Mouse (Mus musculus) heart, postnatal 0 days (tissue): ENCODE data around the gene Sacm1l. TPM values are rescaled to one million over a fixed set of nuclear protein-coding genes. Genes with fewer than 3 reads are reported as not detected.

Experiments
- ATAC-seq: fragments of 200-750 bp; cut with Nextera tagmentation; 2 replicates; pipeline ENCODE4 v1.8.0; 2017; ENCODE audit warnings: low read depth, moderate number of reproducible peaks, moderate library complexity; ENCODE audit not compliant: insufficient read depth
- DNase-seq: peaks from one replicate; pipeline ENCODE4 v3.0.0-alpha.2; 2016; ENCODE audit warnings: low spot score
- H3K27ac ChIP-seq: fragments of 300-500 bp; sonication (generic); 2 replicates; pipeline ENCODE4 v1.5.1; 2014; ENCODE audit warnings: low read depth, mild to moderate bottlenecking
- H3K27me3 ChIP-seq: fragments of 300-500 bp; sonication (generic); 2 replicates; pipeline ENCODE4 v1.6.1; 2014; ENCODE audit warnings: low read length, mixed read lengths; ENCODE audit not compliant: control insufficient read depth, insufficient read depth
- H3K36me3 ChIP-seq: fragments of 300-500 bp; sonication (generic); replicated peaks from 2 replicates; pipeline ENCODE4 v1.6.1; 2014; ENCODE audit warnings: low read length, mixed read lengths; ENCODE audit not compliant: control insufficient read depth, insufficient read depth
- H3K4me1 ChIP-seq: fragments of 300-500 bp; sonication (generic); 2 replicates; pipeline ENCODE4 v1.6.1; 2014; ENCODE audit warnings: antibody characterized with exemption; ENCODE audit not compliant: control insufficient read depth, insufficient read depth
- H3K4me2 ChIP-seq: fragments of 300-500 bp; sonication (generic); 2 replicates; pipeline ENCODE4 v1.6.1; 2014; ENCODE audit warnings: low read depth, mild to moderate bottlenecking, low read length, moderate library complexity
- H3K4me3 ChIP-seq: fragments of 300-500 bp; sonication (generic); 2 replicates; pipeline ENCODE4 v1.5.1; 2014; ENCODE audit warnings: low read depth, low read length
- H3K9ac ChIP-seq: fragments of 300-500 bp; sonication (generic); replicated peaks from 2 replicates; pipeline ENCODE4 v1.6.1; 2014; ENCODE audit warnings: low read depth, low read length, mixed read lengths
- H3K9me3 ChIP-seq: fragments of 300-500 bp; sonication (generic); replicated peaks from 2 replicates; pipeline ENCODE4 v1.6.1; 2016; ENCODE audit warnings: low read length; ENCODE audit not compliant: control insufficient read depth
- CTCF ChIP-seq: IDR thresholded peaks from 2 replicates; pipeline ENCODE4 v1.5.1; 2016; ENCODE audit warnings: antibody characterized with exemption, control low read depth, low read depth
- EP300 ChIP-seq: IDR thresholded peaks from 2 replicates; pipeline ENCODE4 v1.6.1; 2016; ENCODE audit warnings: antibody characterized with exemption, low read depth
- WGBS: fragments of 180-500 bp; shearing (Covaris S2); extraction: QIAGEN DNeasy Blood & Tissue Kit; methylation state at CpG from one replicate; pipeline ENCODE4 v1.1.7; 2014; 5-methylcytosine and 5-hydroxymethylcytosine counted together
- polyA plus RNA-seq: library from polyadenylated mRNA; unstranded; fragments of >200 nt; fragmentation: Nextera tagmentation; extraction: Ambion mirVana; gene quantifications from 2 replicates; pipeline ENCODE4 v1.2.1, GENCODE M21; 2015
- total RNA-seq: library from RNA; depleted of rRNA; stranded (reverse); fragments of >200 nt; gene quantifications from 2 replicates; pipeline ENCODE4 v1.2.3, GENCODE M21; 2014; ENCODE audit warnings: low replicate concordance

Sacm1l gene
- total and polyA plus RNA-seq, 2 experiments from 2014 or later, result 29.9 to 38.9 TPM

- Histone ChIP-seq H3K9me3 (no peaks in the 10 kb centered on the region), H3K4me1 (no peaks in the 10 kb centered on the region), H3K9ac (no peak overlapping the region), H3K4me3 (no peak overlapping the region), H3K36me3 (peaks cover 56% of the 10 kb centered on the region), H3K27me3 (no peaks in the 10 kb centered on the region), H3K4me2 (no peak overlapping the region), H3K27ac (no peak overlapping the region)
- DNase-seq (no peak), ATAC-seq (no peak)
- TF ChIP-seq EP300, result no peak
- TF ChIP-seq CTCF, result no peak
- WGBS, result 70% methylated on average over 13 of the region's 13 CpGs
Observed at GRCm38 (mm10) chr9:123518969-123519894, 10.3 kb upstream of the Sacm1l start.

DNA sequence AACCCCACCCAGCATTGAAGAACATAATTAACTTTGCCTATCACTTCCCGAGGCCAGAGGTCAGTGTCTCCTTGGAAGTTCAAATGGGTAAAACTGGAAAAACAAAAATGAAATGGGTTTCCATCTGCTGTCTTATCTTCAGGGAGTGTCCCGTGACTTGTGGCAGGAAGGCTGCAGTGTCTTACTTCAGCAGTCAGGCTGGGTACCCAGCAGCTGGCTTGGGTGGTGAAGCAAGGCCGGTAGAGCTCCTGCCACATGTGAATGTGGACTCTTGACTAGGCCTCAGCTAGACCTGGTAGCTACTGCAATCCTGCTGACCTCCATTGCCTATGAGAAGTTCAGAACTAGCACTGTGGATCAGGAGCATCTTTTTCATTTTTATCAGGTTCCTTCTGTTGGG lies 8.8 kb upstream of the Sacm1l start:
- H3K27ac ChIP-seq, result no peak overlapping the region
- no peak overlapping the region for H3K4me3 ChIP-seq
- no peak overlapping the region for H3K9ac ChIP-seq
- no peaks in the 10 kb centered on the region for H3K4me1 ChIP-seq
- no peaks in the 10 kb centered on the region for H3K27me3 ChIP-seq
- H3K9me3 ChIP-seq, result no peaks in the 10 kb centered on the region
- H3K4me2 ChIP-seq, result no peak overlapping the region
- WGBS, result 54% methylated on average over 3 of the region's 3 CpGs
- TF ChIP-seq EP300 (no peak), CTCF (no peak)
- DNase-seq (no peak), ATAC-seq (no peak)
- H3K36me3 ChIP-seq, result peaks cover 51% of the 10 kb centered on the region

DNA sequence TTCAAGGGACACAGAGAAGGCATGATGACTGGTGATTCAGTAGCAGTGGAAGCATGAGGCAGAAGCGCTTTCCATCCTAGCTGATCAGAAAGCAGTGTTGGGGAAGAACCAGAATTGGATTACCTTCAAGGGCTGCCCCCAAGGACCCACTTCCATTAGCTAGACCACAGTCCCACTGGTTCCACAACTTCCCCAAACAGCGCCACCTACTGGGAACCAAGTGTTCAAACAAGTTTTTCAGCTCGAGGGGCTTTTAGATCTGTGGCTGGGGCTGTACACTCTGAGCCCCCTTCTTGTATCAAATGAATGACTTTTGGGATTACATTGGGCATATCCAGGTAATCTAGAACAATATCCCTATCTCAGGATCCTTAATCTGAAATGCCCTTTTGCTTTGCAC lies 5.9 kb upstream of the Sacm1l start:
- no peak for DNase-seq

DNA sequence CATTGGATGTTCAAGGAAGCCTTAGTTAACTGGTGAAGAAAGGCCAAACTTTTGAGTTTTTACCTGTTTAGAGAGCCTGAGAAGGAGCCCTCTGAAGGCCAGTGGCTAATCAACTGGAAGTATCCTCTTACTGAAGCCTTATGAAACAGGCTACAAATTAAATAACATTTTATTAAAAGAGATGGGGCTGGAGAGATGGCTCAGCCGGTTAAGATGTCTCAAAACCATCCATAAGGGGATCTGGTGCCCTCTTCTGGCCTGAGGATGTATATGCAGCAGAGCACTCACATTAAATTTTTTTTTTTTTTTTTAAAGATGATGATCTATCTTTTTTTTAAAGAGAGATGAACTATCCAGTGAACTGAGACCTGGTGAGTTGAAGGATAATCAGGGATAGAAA lies 4.5 kb upstream of the Sacm1l start:
- no peaks in the 10 kb centered on the region for H3K27me3 ChIP-seq
- peaks cover 10% of the 10 kb centered on the region for H3K36me3 ChIP-seq
- peak; percentile 70 for DNase-seq
- no peak overlapping the region for H3K9ac ChIP-seq
- no peak for TF ChIP-seq EP300
- TF ChIP-seq CTCF, result peak; percentile 78
- no peak overlapping the region for H3K27ac ChIP-seq
- 0% methylated on average over 1 of the region's 1 CpGs for WGBS
- peaks cover 6% of the 10 kb centered on the region for H3K4me1 ChIP-seq
- no peaks in the 10 kb centered on the region for H3K9me3 ChIP-seq
- ATAC-seq, result no peak
- H3K4me2 ChIP-seq, result no peak overlapping the region
- no peak overlapping the region for H3K4me3 ChIP-seq

More for the DNA sequence above, 5.9 kb upstream of the Sacm1l start:
- Histone ChIP-seq H3K27ac (no peak overlapping the region), H3K36me3 (peaks cover 24% of the 10 kb centered on the region), H3K4me2 (no peak overlapping the region), H3K27me3 (no peaks in the 10 kb centered on the region), H3K4me3 (no peak overlapping the region), H3K4me1 (peaks cover 6% of the 10 kb centered on the region), H3K9me3 (no peaks in the 10 kb centered on the region), H3K9ac (no peak overlapping the region)
- ATAC-seq, result no peak
- WGBS, result 40% methylated on average over 3 of the region's 3 CpGs
- no peak for TF ChIP-seq EP300
- TF ChIP-seq CTCF, result peak; percentile 55

- Histone ChIP-seq H3K9me3 (no peaks in the 10 kb centered on the region), H3K27me3 (no peaks in the 10 kb centered on the region), H3K4me3 (no peak overlapping the region), H3K4me1 (peaks cover 16% of the 10 kb centered on the region), H3K27ac (no peak overlapping the region), H3K4me2 (no peak overlapping the region), H3K9ac (no peak overlapping the region), H3K36me3 (no peaks in the 10 kb centered on the region)
- ATAC-seq, result no peak
- TF ChIP-seq CTCF (no peak), EP300 (no peak)
- DNase-seq, result no peak
- WGBS, result 37% methylated on average over 5 of the region's 5 CpGs
Observed at GRCm38 (mm10) chr9:123526502-123526901, 3.1 kb upstream of the Sacm1l start.
